ENCODE assay signal across 10 mouse cellular contexts in the genomic region with DNA sequence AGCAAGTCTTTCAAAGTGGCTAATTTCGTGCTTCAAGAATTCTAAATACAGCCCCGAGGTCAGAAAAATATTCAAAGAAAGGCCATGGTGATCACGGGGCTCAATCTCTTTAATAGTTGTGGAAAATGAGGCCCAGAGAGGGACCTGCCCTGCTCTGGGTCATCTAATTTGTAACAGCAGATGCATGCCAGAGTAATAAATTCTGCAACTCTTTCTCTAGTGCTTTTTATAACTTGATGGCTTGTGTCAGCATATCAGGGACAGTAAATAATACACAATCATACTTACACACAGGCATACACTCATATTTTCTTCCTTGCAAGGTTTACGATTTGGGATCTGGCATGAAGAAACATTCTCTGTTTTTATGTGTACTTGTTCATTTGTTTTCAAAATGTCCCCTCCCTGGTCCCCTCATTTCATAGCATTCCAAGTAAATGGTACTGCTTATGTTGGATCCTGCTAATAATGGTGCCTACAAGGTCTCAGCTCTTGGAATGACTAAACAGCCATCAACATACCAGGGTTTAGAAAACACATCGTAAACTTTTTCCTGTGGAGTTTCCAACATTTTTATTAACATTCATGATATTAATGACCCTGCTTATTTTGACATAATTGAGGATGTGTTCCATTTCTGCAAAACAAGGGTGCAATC. TPM values are rescaled to one million over a fixed set of nuclear protein-coding genes. Genes with fewer than 3 reads are reported as not detected.
DNase-seq lines count a peak whose midpoint lies in the region; ATAC-seq and TF ChIP-seq lines count a peak whose summit lies in the region.
"Had no signal": no experiment of that assay in that cellular context is flagged by ENCODE, and none has a peak within 500 bp of the region (broad histone marks: within the 10 kb centered on the region; RNA-seq: fewer than 3 reads in every experiment).

No protein-coding gene starts in this region.

- WGBS in intestine, postnatal 0 days = 49% methylated on average over 5 of the region's 5 CpGs
- WGBS in intestine, embryonic 16.5 days = 54% methylated on average over 5 of the region's 5 CpGs
- WGBS in midbrain, embryonic 14.5 days = 36% methylated on average over 5 of the region's 5 CpGs
- 38% methylated on average over 5 of the region's 5 CpGs for WGBS in midbrain, postnatal 0 days
- WGBS in hindbrain, embryonic 11.5 days = 44% methylated on average over 5 of the region's 5 CpGs
- 29% methylated on average over 5 of the region's 5 CpGs for WGBS in neural tube, embryonic 12.5 days

- no peaks in the 10 kb centered on the region for H3K27me3 ChIP-seq in intestine, postnatal 0 days (replicated peaks; ENCODE audit: control insufficient read depth, insufficient read depth, low read length)
- no peaks in the 10 kb centered on the region for H3K27me3 ChIP-seq in intestine, embryonic 16.5 days (replicated peaks; ENCODE audit: control insufficient read depth, insufficient read depth, low read length)
- H3K27me3 ChIP-seq in midbrain, embryonic 14.5 days (ENCODE audit: control insufficient read depth, insufficient read depth, low read length) = no peaks in the 10 kb centered on the region
- no peaks in the 10 kb centered on the region for H3K27me3 ChIP-seq in midbrain, postnatal 0 days (ENCODE audit: insufficient read depth, low read length)
- H3K27me3 ChIP-seq in hindbrain, embryonic 11.5 days (ENCODE audit: control insufficient read depth, insufficient read depth, low read length) = no peaks in the 10 kb centered on the region
- 0 out of 2 replicates have a peak, but pooled peaks cover 11% of the 10 kb centered on the region for H3K27me3 ChIP-seq in neural tube, embryonic 12.5 days (replicated peaks)
- H3K27me3 ChIP-seq: limb, embryonic 15.5 days had no signal

- peak overlapping the region; percentile 10; the same call in 1 of the 2 replicates for H3K4me2 ChIP-seq in intestine, postnatal 0 days (replicated peaks; ENCODE audit: low read depth)
- no peak overlapping the region for H3K4me2 ChIP-seq in intestine, embryonic 16.5 days (ENCODE audit: low read depth, low read length)
- H3K4me2 ChIP-seq in midbrain, embryonic 14.5 days (ENCODE audit: low read length) = 0 out of 2 replicates have a peak overlapping the region, but pooled peaks have one; percentile 14
- no peak overlapping the region for H3K4me2 ChIP-seq in midbrain, postnatal 0 days (ENCODE audit: low read depth, low read length, poor library complexity, severe bottlenecking)
- no peak overlapping the region for H3K4me2 ChIP-seq in hindbrain, embryonic 11.5 days (replicated peaks; ENCODE audit: low read depth, low read length)
- H3K4me2 ChIP-seq in neural tube, embryonic 12.5 days (replicated peaks) = peak overlapping the region; percentile 16; the same call in 1 of the 2 replicates
- H3K4me2 ChIP-seq: limb, embryonic 15.5 days had no signal

- no peak overlapping the region for H3K4me3 ChIP-seq in intestine, postnatal 0 days (ENCODE audit: low read depth, low read length)
- no peak overlapping the region for H3K4me3 ChIP-seq in intestine, embryonic 16.5 days (ENCODE audit: low read length)
- H3K4me3 ChIP-seq in midbrain, embryonic 14.5 days (replicated peaks; ENCODE audit: low read depth, low read length) = no peak overlapping the region
- H3K4me3 ChIP-seq in midbrain, postnatal 0 days (ENCODE audit: low read depth, low read length) = no peak overlapping the region
- H3K4me3 ChIP-seq in hindbrain, embryonic 11.5 days (ENCODE audit: low read depth, low read length) = no peak overlapping the region
- H3K4me3 ChIP-seq in neural tube, embryonic 12.5 days = no peak overlapping the region
- H3K4me3 ChIP-seq: limb, embryonic 15.5 days had no signal

- H3K9ac ChIP-seq in intestine, postnatal 0 days (ENCODE audit: low read depth, low read length) = no peak overlapping the region
- no peak overlapping the region for H3K9ac ChIP-seq in intestine, embryonic 16.5 days (ENCODE audit: low read depth, low read length)
- no peak overlapping the region for H3K9ac ChIP-seq in midbrain, embryonic 14.5 days (replicated peaks; ENCODE audit: low read length)
- no peak overlapping the region for H3K9ac ChIP-seq in midbrain, postnatal 0 days (replicated peaks; ENCODE audit: low read length, poor library complexity, severe bottlenecking)
- no peak overlapping the region for H3K9ac ChIP-seq in hindbrain, embryonic 11.5 days (ENCODE audit: low read depth, low read length)
- H3K9ac ChIP-seq in neural tube, embryonic 12.5 days = no peak overlapping the region
- H3K9ac ChIP-seq: limb, embryonic 15.5 days had no signal

- no peaks in the 10 kb centered on the region for H3K36me3 ChIP-seq in intestine, postnatal 0 days (ENCODE audit: control insufficient read depth, insufficient read depth)
- H3K36me3 ChIP-seq in intestine, embryonic 16.5 days (ENCODE audit: control insufficient read depth, insufficient read depth, low read length) = no peaks in the 10 kb centered on the region
- no peaks in the 10 kb centered on the region for H3K36me3 ChIP-seq in midbrain, embryonic 14.5 days (ENCODE audit: control insufficient read depth, insufficient read depth, low read length)
- H3K36me3 ChIP-seq in midbrain, postnatal 0 days (ENCODE audit: insufficient read depth, low read length) = no peaks in the 10 kb centered on the region
- H3K36me3 ChIP-seq in hindbrain, embryonic 11.5 days (ENCODE audit: control insufficient read depth, insufficient read depth, low read length) = no peaks in the 10 kb centered on the region
- no peaks in the 10 kb centered on the region for H3K36me3 ChIP-seq in neural tube, embryonic 12.5 days
- H3K36me3 ChIP-seq: limb, embryonic 15.5 days had no signal

- H3K9me3 ChIP-seq in intestine, postnatal 0 days (ENCODE audit: control insufficient read depth) = no peaks in the 10 kb centered on the region
- no peaks in the 10 kb centered on the region for H3K9me3 ChIP-seq in intestine, embryonic 16.5 days (ENCODE audit: control insufficient read depth, low read length)
- H3K9me3 ChIP-seq in midbrain, embryonic 14.5 days (ENCODE audit: control insufficient read depth, low read length) = no peaks in the 10 kb centered on the region
- H3K9me3 ChIP-seq in midbrain, postnatal 0 days (ENCODE audit: low read length) = no peaks in the 10 kb centered on the region
- H3K9me3 ChIP-seq in hindbrain, embryonic 11.5 days (ENCODE audit: control insufficient read depth, low read length) = no peaks in the 10 kb centered on the region
- H3K9me3 ChIP-seq in neural tube, embryonic 12.5 days = no peaks in the 10 kb centered on the region
- H3K9me3 ChIP-seq: limb, embryonic 15.5 days had no signal

- ATAC-seq in intestine, postnatal 0 days = no peak
- no peak for ATAC-seq in intestine, embryonic 16.5 days
- ATAC-seq in midbrain, embryonic 14.5 days (ENCODE audit: low FRiP score, low TSS enrichment) = no peak
- no peak for ATAC-seq in midbrain, postnatal 0 days (ENCODE audit: low FRiP score)
- no peak for ATAC-seq in hindbrain, embryonic 11.5 days (ENCODE audit: low FRiP score)
- 0 out of 2 replicates have a peak, but pooled peaks have one; percentile 53 for ATAC-seq in neural tube, embryonic 12.5 days (ENCODE audit: low FRiP score, low read depth)
- ATAC-seq: inflammation-experienced regulatory T-cells, adult 6 months had no signal

- no peak overlapping the region for H3K27ac ChIP-seq in intestine, postnatal 0 days (ENCODE audit: low read depth, low read length)
- H3K27ac ChIP-seq in intestine, embryonic 16.5 days (ENCODE audit: low read length) = no peak overlapping the region
- H3K27ac ChIP-seq in midbrain, embryonic 14.5 days (replicated peaks; ENCODE audit: low read depth, low read length) = no peak overlapping the region
- H3K27ac ChIP-seq in midbrain, postnatal 0 days (ENCODE audit: low read depth, low read length) = no peak overlapping the region
- no peak overlapping the region for H3K27ac ChIP-seq in hindbrain, embryonic 11.5 days (ENCODE audit: low read depth, low read length)
- H3K27ac ChIP-seq in neural tube, embryonic 12.5 days = no peak overlapping the region

- no peak for DNase-seq in midbrain, embryonic 14.5 days
- DNase-seq in midbrain, postnatal 0 days (ENCODE audit: low spot score) = no peak
- peak; percentile 6 for DNase-seq in hindbrain, embryonic 11.5 days (ENCODE audit: low spot score)
- no peak for DNase-seq in adrenal gland, adult (ENCODE audit: inconsistent age in 2 of 2, low spot score in 1 of 2)
- no peak for DNase-seq in urinary bladder, postnatal 36 days (ENCODE audit: low spot score in 2 of 2)

- no peak for TF ChIP-seq CTCF in intestine, postnatal 0 days (IDR thresholded peaks at IDR 0.05; ENCODE audit: low read depth)
- no peak for TF ChIP-seq CTCF in midbrain, postnatal 0 days (IDR thresholded peaks at IDR 0.05)

- H3K4me1 ChIP-seq in intestine, postnatal 0 days (replicated peaks; ENCODE audit: control insufficient read depth, insufficient read depth, low read length) = no peaks in the 10 kb centered on the region
- H3K4me1 ChIP-seq in intestine, embryonic 16.5 days (ENCODE audit: control insufficient read depth, insufficient read depth, low read length) = no peaks in the 10 kb centered on the region
- H3K4me1 ChIP-seq in midbrain, embryonic 14.5 days (ENCODE audit: control insufficient read depth, insufficient read depth, low read length) = peaks cover 4% of the 10 kb centered on the region
- no peaks in the 10 kb centered on the region for H3K4me1 ChIP-seq in midbrain, postnatal 0 days (ENCODE audit: insufficient read depth, low read length)
- H3K4me1 ChIP-seq in hindbrain, embryonic 11.5 days (replicated peaks; ENCODE audit: control insufficient read depth, insufficient read depth, low read length) = no peaks in the 10 kb centered on the region
- peaks cover 3% of the 10 kb centered on the region; the same call in 1 of the 2 replicates for H3K4me1 ChIP-seq in neural tube, embryonic 12.5 days

RNA-seq across cellular contexts. Expression of a gene that starts 19.7 kb away (rescaled TPM):
- polyA plus RNA-seq in intestine, postnatal 0 days (2015; fragmentation: Nextera tagmentation; extraction: Ambion mirVana) = 14.2 and 15.0 TPM in 2 replicates
- polyA plus RNA-seq in intestine, embryonic 16.5 days (2015; fragmentation: Nextera tagmentation; extraction: Ambion mirVana) = 4.4 and 5.5 TPM in 2 replicates
- polyA plus RNA-seq in midbrain, embryonic 14.5 days (2014; fragmentation: Nextera tagmentation; extraction: Ambion mirVana) = 13.8 and 14.6 TPM in 2 replicates
- 25.2 and 29.5 TPM in 2 replicates for total RNA-seq in midbrain, postnatal 0 days (2014; rRNA removed)
- polyA plus RNA-seq in midbrain, postnatal 0 days (2015; fragmentation: Nextera tagmentation; extraction: Ambion mirVana) = 21.2 and 21.8 TPM in 2 replicates
- 8.8 and 9.7 TPM in 2 replicates for polyA plus RNA-seq in hindbrain, embryonic 11.5 days (2014; fragmentation: Nextera tagmentation; extraction: Ambion mirVana)
- 8.9 and 9.1 TPM in 2 replicates for polyA plus RNA-seq in neural tube, embryonic 12.5 days (2016; fragmentation: Nextera tagmentation; extraction: Ambion mirVana)

RNA-seq across cellular contexts. Expression of a gene that starts 32.5 kb away (rescaled TPM):
- 10.8 and 13.1 TPM in 2 replicates for polyA plus RNA-seq in intestine, postnatal 0 days (2015; fragmentation: Nextera tagmentation; extraction: Ambion mirVana)
- 1.2 TPM in 2 replicates for polyA plus RNA-seq in intestine, embryonic 16.5 days (2015; fragmentation: Nextera tagmentation; extraction: Ambion mirVana)
- polyA plus RNA-seq in midbrain, embryonic 14.5 days (2014; fragmentation: Nextera tagmentation; extraction: Ambion mirVana) = 0.09 and 3.6 TPM in 2 replicates
- 1.1 and 1.3 TPM in 2 replicates for total RNA-seq in midbrain, postnatal 0 days (2014; rRNA removed)
- 0.95 and 0.98 TPM in 2 replicates for polyA plus RNA-seq in midbrain, postnatal 0 days (2015; fragmentation: Nextera tagmentation; extraction: Ambion mirVana)
- polyA plus RNA-seq in hindbrain, embryonic 11.5 days (2014; fragmentation: Nextera tagmentation; extraction: Ambion mirVana) = 0.24 and 0.28 TPM in 2 replicates
- 0.60 and 0.67 TPM in 2 replicates for polyA plus RNA-seq in neural tube, embryonic 12.5 days (2016; fragmentation: Nextera tagmentation; extraction: Ambion mirVana)

Comparison
In these comparisons a context has a peak if more than half of its experiments do, and no peak if none do; other contexts are left out.
1. H3K4me2 ChIP-seq: peak in intestine, postnatal 0 days (single experiment), midbrain, embryonic 14.5 days (single experiment) and neural tube, embryonic 12.5 days (single experiment); none in intestine, embryonic 16.5 days (single experiment), midbrain, postnatal 0 days (single experiment) and hindbrain, embryonic 11.5 days (single experiment).